Mouse (Mus musculus): ENCODE results near the gene Arhgef3.

Arhgef3 gene

DNA sequence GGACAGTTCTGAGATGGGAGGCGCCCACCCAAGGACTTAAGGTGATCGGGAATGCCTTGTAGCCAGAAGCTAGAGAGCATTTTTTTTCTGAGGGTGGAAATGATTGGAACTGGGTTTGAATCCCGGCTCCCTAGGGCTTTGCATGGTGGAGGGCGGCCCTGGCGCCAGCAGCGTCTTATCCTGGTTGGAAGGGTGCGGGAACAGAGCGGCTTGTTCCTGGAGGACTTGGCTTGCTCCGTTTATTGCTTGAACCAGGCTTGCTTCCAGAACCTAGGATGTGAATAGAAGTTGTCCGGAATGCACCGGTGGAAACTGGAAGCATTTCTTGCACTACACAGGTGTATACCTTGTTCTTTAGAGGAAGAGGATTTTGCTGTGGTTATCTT, 569 bp downstream of the Arhgef3 start:
- no peak for DNase-seq

- no peak for DNase-seq
These were observed 1.3 kb downstream of the Arhgef3 start for GRCm38 (mm10) chr14:27115991-27116390.

GRCm38 (mm10) chr14:27116577-27117165, 2.0 kb downstream of the Arhgef3 start:
- DNase-seq: no peak

GRCm38 (mm10) chr14:27118546-27118945, 3.8 kb downstream of the Arhgef3 start:
- DNase-seq: no peak

GRCm38 (mm10) chr14:27122646-27123045, 7.9 kb downstream of the Arhgef3 start:
- no peak for DNase-seq

DNA sequence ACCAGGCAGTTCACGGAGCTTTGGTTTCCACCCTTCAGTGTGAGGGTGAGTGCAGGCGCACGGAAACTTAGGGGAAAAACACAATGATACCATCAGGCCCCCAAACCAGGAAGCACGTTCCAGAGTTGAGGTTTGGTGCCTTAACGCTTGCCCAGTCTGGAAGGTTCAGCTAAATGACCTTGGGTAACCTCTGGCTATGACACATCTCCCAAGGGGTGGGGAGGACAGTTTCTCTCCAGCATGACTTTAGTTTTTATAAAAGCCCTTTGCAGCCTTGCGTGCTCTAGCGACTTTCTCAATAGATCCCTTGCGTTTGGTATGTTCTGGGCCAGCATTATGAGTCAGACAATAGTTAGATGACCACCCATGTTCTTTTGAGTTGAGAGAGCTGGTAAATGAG, 8.8 kb downstream of the Arhgef3 start:
- no peak for DNase-seq

GRCm38 (mm10) chr14:27130031-27130430, 15.3 kb downstream of the Arhgef3 start:
- DNase-seq: no peak

GRCm38 (mm10) chr14:27130676-27131075, 16.0 kb downstream of the Arhgef3 start:
- no peak for DNase-seq

DNA sequence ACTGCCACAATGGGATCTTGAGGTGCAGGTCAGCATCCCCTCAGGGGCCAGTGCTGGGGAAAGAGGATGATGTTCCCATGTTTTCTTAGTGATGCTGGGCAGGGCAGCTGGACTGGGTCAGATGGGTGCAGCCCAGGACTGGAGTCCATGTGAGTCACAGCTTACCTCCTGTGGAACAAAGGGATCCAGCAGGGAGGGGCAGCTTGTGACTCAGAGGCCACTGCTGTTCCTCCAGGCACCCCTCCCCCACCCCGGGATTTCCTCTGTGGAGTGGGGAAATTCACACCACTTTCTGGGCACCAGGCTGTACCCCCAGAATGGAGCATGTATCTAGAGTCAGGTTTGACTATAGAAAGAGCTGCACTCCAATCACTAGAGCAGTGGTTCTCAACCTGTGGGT, 16.8 kb downstream of the Arhgef3 start:
- DNase-seq: no peak

DNA sequence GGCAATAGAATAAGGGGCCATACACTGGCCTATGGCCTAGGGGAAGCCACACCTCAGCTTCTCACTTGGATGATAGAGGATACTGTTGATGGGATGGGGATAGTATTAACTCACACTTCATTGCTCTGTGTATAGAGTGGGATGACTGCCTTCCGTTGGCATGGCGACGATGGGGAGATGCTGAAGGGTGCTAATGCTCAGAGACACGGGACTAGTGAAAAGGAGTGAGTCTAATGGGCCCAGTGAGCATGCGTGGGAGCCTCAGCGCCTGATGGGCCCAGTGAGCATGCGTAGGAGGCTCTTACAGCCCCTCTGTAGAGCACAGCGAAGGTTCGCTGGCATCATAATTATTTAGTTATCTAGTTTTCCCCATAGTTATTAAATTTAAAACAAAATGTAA, 24.2 kb downstream of the Arhgef3 start:
- DNase-seq: no peak

GRCm38 (mm10) chr14:27139968-27140367, 25.3 kb downstream of the Arhgef3 start:
- no peak for DNase-seq

DNA sequence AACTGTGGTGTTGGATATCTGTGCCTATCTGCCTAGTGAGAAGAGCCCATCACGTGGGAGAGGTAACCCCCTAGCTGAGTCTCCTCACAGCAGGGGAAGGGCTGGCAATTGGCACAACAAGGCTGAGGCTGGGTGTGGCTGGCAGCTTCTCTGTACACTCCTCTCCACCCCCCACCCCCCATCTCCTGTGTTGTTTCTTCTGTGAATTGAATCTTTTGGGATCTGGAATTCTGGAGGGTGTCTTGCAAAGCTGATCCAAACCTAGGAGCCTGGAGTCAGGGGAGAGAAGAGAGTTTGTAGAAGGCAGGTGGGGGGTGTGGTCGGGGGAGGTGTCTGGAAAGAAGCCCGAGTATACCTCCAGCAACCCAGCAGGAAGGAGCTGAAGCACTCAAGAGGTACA, 26.8 kb downstream of the Arhgef3 start:
- no peak for DNase-seq

GRCm38 (mm10) chr14:27142680-27143079, 28.0 kb downstream of the Arhgef3 start:
- no peak for DNase-seq

- DNase-seq: no peak
These were observed 30.7 kb downstream of the Arhgef3 start for GRCm38 (mm10) chr14:27145171-27146045.

GRCm38 (mm10) chr14:27147726-27148125, 33.0 kb downstream of the Arhgef3 start:
- no peak for DNase-seq

GRCm38 (mm10) chr14:27149401-27149800, 34.7 kb downstream of the Arhgef3 start:
- no peak for DNase-seq

DNA sequence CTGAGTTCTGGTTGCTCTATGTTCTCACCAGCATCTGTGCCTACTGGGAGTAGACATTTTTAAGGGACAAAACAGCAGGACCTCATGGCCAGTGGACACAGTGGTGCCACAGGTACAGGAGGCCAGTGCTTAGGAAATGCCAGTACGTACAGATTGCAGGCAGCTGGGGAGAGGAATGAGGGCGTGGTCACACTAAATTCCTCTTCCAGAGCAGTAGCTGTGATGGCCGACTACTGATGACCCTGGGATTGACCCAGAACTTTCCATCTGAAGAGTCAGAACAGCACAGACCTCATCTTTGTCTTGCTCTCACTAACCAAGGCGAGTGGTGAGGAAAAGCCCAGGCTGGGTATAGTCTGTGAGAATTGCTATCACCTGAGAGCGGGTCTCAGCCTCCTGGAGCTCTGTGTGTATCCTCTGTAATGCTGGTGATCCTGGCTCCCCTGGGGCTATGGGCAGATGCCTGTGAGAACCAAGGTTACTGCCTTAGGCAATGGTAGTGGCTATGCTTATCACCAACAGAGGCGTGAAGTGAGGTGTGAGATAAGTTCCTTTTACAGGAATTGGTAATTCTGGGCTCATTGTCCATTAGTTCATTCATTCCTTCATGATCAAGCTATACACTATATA, 35.4 kb downstream of the Arhgef3 start:
- DNase-seq: no peak

- no peak for DNase-seq
These were observed 36.7 kb downstream of the Arhgef3 start for GRCm38 (mm10) chr14:27151432-27151831.

- DNase-seq: no peak
These were observed 40.4 kb downstream of the Arhgef3 start for GRCm38 (mm10) chr14:27155088-27155487.

- DNase-seq: no peak
These were observed 41.3 kb downstream of the Arhgef3 start for GRCm38 (mm10) chr14:27156032-27156431.

DNA sequence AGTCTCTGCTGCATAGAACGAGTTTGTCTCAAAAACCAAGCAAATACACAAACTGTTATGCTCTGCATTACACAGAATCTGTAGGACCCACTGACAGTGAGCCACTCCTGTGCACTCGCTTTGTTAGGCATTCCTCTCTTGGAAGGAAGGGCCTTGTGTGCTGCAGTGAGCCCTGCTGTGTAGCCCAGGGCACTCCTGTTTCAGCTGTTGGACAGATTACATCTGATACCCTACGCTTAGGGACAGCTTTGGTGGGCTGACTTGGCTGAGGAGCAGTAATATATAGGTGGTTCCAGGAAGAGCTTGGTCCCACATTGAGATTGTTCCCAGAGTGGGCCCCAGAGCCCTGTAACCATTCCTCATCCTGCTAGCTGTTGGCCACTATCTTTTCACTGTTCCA, 43.4 kb downstream of the Arhgef3 start:
- DNase-seq: no peak

- no peak for DNase-seq
These were observed 44.1 kb downstream of the Arhgef3 start for GRCm38 (mm10) chr14:27158782-27159181.

- DNase-seq: no peak
These were observed 46.1 kb downstream of the Arhgef3 start for GRCm38 (mm10) chr14:27160762-27161161.

GRCm38 (mm10) chr14:27164639-27165038, 49.9 kb downstream of the Arhgef3 start:
- DNase-seq: no peak
